Mouse (Mus musculus) left cerebral cortex, postnatal 14 days (tissue): ENCODE data around the gene BC107364. TPM values are rescaled to one million over a fixed set of nuclear protein-coding genes. Genes with fewer than 3 reads are reported as not detected.
"Not testable (repeated sequence)": the region's sequence is repeated elsewhere in the genome, so short reads cannot be mapped to it uniquely, and the experiment has no call there.

Experiments
- DNase-seq, 2 experiments: peaks; one replicate each; pipeline ENCODE4 v3.0.0; 2021 to 2022; ENCODE audit warnings: low spot score in 2 of 2, mixed read lengths in 1 of 2
- intact Hi-C: fragments of 180-260 bp; cut with DNase I; formaldehyde crosslinking; loops from one replicate; pipeline ENCODE4 v1.15.1; 2025
- total RNA-seq, 2 experiments: library from RNA; stranded (reverse); gene quantifications; 2 replicates each; pipeline ENCODE4 v1.2.3; 2021

The BC107364 gene
- total RNA-seq, 2 experiments from 2014 or later: not detected

DNA sequence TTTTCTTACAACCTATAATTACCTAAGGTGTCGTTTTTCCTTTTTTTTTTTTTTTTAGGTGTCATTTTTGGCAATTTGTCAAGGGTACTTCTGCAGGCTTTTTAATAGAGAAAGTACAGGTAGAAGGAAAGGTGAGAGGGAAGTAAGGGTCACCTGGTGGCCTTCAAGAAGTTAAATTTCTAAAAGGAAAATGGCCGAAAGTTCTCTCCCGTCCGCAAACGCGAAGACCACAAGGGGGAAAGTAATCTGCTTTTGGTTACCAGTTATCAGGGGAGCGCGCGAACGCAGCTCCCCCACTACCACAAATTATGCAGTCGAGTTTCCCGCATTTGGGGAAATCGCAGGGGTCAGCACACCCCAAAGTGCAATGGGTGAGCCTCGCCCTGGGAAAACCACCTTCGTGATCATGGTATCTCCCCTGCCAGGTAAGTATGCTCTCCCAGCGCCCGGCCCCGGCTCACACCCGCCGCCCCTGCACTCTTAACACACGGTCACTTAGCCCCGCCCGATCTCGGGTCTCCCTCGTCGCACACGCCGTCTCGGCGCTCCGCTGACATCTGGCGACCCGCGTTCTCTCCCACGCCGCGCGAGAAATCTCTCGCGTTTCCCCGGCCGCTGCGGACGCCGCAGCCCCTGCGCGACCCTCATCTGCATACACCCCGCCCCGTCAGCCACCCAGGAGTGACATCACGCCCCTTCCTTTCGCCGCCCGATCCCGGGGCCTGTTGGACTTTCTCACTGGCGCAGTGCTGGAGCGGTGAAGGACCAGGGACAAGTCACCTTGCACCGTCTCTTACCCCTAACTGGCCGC is 7.9 kb upstream of the BC107364 start:
- DNase-seq, intact Hi-C loops: not testable (repeated sequence)

DNA sequence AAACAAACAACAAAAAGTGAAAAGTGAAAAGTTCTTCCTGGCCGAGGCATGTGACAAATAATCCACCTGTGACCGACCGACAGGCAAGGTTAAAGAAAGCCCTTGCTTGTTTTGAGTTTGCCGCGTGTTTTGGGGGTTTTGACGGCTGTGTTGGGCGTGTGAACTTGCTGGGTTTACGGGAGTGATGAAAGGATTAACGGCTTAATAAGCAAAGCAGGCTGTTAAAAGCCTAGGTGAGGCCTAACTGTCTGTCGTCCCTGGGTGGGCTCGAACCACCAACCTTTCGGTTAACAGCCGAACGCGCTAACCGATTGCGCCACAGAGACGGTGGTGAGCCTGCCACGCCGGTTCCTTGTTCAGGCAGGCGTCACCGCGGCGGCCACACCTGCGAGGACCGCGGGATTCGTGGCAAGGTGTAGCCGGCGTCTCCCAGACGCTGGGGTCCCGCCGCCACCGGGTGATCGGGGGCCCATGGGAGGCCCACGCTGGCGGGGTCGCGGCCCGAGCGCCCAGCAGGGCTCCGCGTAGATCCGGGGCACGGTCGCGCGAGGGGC is 6.9 kb upstream of the BC107364 start:
- DNase-seq, intact Hi-C loops: not testable (repeated sequence)

DNA sequence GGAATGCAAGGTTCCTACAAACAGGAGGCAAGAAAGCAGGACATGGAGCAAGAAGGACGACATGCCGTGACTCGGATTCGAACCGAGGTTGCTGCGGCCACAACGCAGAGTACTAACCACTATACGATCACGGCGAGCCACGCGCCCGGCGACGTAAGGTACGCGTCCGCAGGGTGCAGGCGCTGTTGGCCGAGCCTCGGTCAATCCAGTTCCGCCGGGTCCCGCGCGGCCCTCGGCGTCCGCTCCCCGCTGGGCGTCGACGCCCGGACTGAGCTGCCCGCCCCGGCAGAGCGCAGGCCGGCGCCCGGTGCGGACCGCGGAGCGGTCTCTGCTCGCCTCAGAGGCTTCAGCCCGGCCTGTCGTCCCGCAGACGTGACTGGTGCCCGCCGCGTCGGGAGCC is 5.9 kb upstream of the BC107364 start:
- DNase-seq, intact Hi-C loops: not testable (repeated sequence)

DNA sequence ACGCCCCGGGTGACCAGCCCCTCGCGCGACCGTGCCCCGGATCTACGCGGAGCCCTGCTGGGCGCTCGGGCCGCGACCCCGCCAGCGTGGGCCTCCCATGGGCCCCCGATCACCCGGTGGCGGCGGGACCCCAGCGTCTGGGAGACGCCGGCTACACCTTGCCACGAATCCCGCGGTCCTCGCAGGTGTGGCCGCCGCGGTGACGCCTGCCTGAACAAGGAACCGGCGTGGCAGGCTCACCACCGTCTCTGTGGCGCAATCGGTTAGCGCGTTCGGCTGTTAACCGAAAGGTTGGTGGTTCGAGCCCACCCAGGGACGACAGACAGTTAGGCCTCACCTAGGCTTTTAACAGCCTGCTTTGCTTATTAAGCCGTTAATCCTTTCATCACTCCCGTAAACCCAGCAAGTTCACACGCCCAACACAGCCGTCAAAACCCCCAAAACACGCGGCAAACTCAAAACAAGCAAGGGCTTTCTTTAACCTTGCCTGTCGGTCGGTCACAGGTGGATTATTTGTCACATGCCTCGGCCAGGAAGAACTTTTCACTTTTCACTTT is 847 bp downstream of the BC107364 start:
- intact Hi-C loops, DNase-seq: not testable (repeated sequence)

DNA sequence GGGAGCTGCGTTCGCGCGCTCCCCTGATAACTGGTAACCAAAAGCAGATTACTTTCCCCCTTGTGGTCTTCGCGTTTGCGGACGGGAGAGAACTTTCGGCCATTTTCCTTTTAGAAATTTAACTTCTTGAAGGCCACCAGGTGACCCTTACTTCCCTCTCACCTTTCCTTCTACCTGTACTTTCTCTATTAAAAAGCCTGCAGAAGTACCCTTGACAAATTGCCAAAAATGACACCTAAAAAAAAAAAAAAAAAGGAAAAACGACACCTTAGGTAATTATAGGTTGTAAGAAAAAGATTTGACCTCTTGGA is 1.6 kb downstream of the BC107364 start:
- DNase-seq, intact Hi-C loops: not testable (repeated sequence)

DNA sequence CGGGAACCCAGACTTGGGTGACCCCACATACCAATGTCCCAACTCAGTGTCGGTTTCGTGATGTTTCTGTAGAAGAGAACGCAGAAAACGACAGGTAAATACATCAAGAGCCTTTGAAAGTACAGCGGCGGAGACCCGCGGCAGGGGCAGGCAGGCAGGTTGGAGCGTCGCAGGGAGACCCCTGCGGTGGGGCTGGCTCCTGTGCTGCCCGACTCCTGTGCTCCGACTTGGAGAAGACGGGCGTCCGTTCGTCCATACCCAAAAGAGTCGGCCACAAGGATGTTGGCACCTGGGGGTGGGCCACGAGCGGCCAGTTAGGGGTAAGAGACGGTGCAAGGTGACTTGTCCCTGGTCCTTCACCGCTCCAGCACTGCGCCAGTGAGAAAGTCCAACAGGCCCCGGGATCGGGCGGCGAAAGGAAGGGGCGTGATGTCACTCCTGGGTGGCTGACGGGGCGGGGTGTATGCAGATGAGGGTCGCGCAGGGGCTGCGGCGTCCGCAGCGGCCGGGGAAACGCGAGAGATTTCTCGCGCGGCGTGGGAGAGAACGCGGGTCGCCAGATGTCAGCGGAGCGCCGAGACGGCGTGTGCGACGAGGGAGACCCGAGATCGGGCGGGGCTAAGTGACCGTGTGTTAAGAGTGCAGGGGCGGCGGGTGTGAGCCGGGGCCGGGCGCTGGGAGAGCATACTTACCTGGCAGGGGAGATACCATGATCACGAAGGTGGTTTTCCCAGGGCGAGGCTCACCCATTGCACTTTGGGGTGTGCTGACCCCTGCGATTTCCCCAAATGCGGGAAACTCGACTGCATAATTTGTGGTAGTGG is 2.1 kb downstream of the BC107364 start:
- DNase-seq, intact Hi-C loops: not testable (repeated sequence)

DNA sequence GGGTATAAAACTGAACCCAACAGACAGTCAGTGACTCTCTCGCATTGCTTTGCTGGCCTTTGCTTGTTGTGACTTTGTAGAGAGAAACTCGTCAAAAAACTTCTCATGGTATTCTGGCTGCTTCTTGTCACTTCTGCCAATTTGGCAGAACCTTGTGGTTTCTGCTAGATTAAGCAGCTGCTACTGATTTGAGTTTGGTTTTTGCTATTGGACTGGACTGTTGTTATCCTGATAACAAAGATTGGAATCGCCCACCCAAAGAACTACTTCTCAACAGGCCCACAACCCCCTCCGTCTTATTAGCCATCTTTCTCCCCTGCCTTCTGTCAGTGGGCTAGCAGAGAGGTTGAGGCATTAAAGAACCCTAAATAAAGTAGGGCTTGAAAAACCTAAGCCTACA is 6.7 kb downstream of the BC107364 start:
- no peak for DNase-seq
- intact Hi-C loops: no loop called here

DNA sequence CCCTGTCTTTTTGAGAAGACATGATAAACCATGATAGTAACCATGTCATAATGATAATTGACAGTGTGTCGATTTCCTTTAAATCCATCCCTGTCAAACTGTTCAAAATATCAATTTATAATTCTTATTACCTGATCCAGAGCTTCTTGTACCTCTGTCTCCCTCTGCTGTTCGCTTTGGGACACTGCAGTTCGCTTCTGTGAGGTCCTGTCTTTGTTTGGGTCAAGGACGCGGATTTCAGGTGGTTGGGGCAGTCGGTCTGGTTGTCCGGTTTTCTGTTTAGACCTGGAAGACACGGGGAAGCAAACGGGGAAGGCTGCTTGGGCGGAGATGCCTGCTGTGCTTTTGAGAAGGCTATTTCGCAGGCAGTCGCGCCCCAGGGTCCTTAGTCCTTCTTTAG is 11.5 kb downstream of the BC107364 start:
- intact Hi-C loops: loop anchor here (5.0 kb wide), 1 partner anchor 113 kb away; no protein-coding TSS in a partner anchor
- peak; percentile 52 to 72 for DNase-seq

DNA sequence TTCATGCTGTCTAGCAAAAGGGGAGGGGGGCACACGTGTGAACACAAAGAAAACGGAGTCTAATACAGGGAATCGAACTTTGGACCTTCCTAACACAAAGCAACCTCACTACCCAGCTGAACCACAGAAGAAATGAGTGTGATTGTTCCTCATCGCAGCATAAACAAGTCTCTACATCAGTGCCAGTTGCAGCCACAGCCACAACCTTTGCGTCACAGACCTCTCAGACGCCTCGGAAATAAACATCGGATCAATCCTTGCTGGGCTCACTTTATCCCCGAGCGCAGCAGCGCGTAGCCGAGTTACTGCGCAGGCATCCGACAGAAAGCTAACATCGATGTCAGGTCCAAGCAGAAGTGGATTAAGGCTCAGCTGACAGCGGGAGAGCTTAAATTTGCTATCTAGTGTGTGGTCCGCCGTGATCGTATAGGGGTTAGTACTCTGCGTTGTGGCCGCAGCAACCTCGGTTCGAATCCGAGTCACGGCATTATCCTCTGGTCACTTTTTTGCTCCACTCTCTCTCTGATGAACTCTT is 16.5 kb downstream of the BC107364 start:
- intact Hi-C loops: loop anchor here (2.0 kb wide), 1 partner anchor 153 kb away; no protein-coding TSS in a partner anchor

DNA sequence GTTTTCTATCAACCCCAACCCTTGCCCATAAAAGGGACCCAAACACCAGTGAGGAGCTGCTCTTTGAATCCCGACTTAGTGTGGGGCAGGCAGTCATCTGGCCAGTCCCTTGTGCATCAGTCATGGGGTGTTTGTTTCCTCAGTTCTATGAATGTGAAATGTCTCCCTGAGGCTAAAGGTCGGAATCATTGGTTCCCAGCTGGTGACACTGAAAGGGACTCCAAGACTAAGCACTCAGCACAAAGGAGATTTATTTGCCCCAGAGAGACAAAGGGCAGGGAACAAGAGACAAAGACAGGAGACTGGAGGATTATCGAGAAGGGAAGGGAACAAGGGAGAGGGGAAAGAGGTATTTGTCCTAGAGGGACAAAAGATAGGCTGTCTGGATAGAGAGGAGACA is 19.9 kb downstream of the BC107364 start:
- intact Hi-C loops: no loop called here
- DNase-seq: no peak

More for the DNA sequence above, 16.5 kb downstream of the BC107364 start:
- peak; percentile 25 to 65 for DNase-seq

DNA sequence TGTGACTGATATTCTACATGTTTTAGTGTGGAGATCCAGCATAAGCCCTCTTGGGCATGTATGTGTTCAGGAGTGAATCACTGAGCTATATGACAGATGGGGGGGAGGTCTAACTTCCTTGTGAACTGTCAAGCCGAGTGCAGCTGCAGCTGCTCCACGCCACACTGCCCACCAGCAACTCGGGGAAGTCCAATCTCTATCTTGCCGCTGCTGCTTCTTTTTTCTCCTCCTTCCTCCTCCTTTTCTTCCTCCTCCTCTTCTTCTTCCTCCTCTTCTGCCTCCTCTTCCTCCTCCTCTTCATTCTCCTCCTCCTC is 22.3 kb downstream of the BC107364 start:
- intact Hi-C loops: no loop called here

DNA sequence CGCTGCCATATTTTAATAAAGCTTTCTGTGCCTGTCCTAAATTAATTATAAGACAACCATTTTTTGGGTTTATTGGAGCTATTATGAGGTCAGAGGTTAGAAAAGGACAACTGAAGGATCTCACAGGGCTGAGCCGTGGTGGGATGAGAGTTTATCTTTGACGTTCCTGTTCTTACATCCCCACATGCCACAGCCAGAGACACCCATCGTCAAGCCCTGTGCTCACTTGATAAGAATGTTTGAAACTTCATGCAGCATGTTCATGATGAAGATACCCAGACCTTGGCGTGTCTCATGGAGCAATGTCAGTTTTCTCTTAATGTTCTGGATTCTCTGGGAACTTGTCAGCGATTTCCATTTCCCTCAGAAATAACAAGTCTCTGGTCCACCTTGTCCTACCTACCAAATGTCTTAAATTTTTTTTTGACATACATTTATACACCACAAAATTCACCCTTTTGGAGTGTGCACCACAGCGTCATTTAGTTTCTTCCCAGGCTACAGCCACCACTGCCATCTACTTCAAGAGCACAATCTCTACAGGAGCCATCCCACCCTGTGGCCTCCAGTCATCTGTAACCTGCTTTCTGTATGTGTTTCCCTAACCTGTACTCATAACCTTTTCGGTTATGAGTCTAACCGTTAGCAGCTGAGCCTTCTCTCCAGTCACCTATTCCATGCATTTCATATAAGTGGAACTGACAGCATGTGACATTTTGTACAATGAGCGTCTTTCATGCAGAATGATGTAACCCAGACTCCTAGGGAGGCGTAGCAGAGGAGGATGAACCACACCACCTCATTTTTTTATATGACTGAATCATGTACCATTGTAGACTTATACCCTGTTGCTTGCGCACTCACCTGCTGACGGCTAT is 22.9 kb downstream of the BC107364 start:
- intact Hi-C loops: no loop called here
- DNase-seq: no peak

More for the DNA sequence above, 22.3 kb downstream of the BC107364 start:
- no peak for DNase-seq

DNA sequence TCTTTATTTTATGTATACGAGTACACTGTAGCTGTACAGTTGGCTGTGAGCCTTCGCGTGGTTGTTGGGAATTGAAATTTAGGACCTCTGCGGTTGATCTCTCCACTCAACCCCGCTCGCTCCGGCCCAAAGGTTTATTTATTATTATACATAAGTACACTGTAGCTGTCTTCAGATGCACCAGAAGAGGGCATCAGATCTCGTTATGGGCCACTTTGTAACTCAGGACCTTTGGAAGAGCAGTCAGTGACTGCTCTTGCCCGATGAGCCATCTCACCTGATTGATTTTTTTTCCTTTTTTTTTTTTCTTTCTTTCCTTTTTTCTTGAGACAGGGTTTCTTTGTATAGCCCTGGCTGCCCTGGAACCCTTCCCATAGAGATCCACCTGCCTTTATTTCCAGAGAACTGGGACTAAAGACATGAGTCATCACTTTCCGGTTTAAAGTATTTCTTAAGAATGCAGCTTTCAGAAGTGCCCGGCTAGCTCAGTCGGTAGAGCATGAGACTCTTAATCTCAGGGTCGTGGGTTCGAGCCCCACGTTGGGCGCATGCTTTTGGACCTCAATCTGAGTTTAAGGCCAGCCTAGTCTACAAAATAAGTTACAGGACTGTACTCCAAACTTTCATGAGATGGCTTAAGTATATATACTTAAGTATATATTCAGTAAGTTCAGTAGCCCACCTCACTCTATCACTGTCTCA is 24.2 kb downstream of the BC107364 start:
- intact Hi-C loops: no loop called here
- peak; percentile 28 to 69 for DNase-seq

DNA sequence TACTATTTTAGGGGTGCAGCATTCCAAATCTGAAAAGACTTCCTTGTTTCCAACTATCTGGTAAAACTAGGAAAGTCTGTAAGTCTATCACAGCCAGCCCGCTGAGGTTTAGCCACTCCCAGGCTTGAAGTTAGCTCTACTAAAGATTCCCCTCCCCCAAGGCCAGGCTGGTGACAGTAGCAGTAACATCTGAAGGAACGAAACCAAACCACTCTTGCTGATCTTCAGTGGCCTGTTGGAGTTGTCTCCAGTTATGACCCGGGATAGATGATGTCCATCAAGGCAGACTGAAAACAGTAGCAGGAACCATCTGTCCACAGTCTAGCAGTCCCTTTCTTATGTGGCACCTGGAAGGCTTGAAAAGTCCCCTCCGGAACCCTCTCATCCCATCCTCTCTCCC is 24.8 kb downstream of the BC107364 start:
- intact Hi-C loops: no loop called here
- no peak for DNase-seq

DNA sequence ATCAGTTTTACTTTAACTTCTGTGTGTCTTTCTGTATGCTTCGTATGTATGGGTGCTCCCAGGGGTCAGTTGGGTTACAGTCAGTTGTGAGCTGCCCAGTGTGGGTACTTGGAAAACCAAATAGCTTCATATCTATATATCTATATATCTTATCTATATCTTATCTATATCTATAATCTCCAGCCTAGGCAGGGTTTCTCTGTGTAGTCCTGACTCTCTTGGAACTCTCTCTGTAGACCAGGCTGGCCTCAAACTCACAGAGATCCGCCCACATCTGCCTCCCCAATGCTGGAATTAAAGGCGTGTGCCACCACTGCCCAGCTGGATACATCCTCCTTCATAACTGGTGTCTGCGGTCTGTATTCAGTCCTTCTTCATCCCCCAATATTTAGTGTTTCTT is 25.8 kb downstream of the BC107364 start:
- DNase-seq: no peak
- intact Hi-C loops: no loop called here

DNA sequence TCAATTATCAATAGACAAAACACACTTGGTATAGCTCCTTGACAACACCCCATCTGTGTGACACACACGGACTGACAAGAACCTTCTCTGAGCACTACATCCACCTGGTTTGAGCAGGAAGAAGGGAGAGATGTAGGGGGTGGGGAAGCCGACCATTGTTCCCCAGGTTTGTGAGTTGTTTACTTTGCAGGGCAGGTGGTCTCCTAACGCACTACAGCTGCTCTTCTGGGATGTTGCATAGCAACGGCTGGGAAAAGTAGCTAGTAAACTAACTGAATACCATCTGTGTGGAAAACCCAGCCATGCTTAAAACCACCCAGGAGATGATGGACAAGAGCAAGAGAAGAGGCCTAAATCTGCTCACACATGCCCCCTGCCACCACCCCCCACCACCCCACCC is 27.7 kb downstream of the BC107364 start:
- DNase-seq, intact Hi-C loops: not testable (repeated sequence)

DNA sequence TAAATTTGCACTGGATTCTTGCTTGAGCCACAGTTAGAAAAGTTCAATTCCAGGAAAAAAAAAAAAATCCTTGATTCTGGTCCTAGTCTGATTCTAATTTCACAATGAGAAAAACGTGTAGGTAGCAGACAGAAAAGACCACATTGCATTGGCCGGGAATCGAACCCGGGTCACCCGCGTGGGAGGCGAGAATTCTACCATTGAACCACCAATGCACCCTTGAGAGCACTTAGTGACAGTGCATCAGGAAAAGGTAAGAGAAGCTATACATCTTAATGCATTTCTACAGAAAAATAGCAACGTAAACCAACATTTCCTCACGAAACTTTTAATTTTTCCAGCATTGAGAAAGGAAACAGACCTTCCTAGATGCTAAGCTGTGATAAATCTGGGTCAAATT is 28.2 kb downstream of the BC107364 start:
- intact Hi-C loops: no loop called here
- peak in 1 of 2 experiments; percentile 26 for DNase-seq

DNA sequence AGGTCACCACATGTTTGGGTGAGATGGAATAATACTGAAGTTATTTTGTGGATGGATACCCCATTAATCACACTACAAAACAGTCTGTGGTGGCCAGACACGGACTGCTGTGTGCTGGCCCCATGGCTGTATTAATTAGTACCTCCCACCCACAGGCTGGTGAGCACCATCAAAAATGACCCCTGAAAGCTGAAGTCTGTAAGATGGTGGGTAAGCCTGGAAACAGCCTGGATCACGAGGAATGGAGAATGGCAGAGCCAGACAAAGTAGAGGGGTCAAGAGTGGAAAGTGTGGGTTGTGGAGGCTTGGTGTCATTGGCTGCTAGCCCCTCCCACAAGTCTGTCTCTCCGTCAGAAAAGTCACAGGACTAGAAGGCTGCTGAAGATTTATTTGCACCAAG is 31.3 kb downstream of the BC107364 start:
- DNase-seq: no peak
- intact Hi-C loops: no loop called here
